Mouse (Mus musculus) hematopoietic stem cell, adult 5-6 weeks (primary cell): ENCODE data around the gene Defa21. TPM values are rescaled to one million over a fixed set of nuclear protein-coding genes. Genes with fewer than 3 reads are reported as not detected.
"Not testable (repeated sequence)": the region's sequence is repeated elsewhere in the genome, so short reads cannot be mapped to it uniquely, and the experiment has no call there.

Experiments
- ATAC-seq, 2 experiments: fragments of 125-278 bp in 1 of 2; replicated peaks in 1 of 2; 2 replicates each; pipeline ENCODE4 v1.8.0; 2016 to 2017; ENCODE audit warnings: inconsistent platforms in 2 of 2, mild to moderate bottlenecking in 2 of 2, moderate number of reproducible peaks in 2 of 2, low read depth in 1 of 2, moderate TSS enrichment in 1 of 2; ENCODE audit not compliant: low FRiP score in 2 of 2, poor library complexity in 2 of 2, severe bottlenecking in 2 of 2, insufficient read depth in 1 of 2, low TSS enrichment in 1 of 2
- total RNA-seq: library from RNA; stranded (forward); fragments of 172-1452, 232-1000 nt; gene quantifications from 2 replicates; pipeline ENCODE4 v1.2.3, GENCODE M21; 2017

Defa21 gene
- not detected in 2 replicates for total RNA-seq

DNA sequence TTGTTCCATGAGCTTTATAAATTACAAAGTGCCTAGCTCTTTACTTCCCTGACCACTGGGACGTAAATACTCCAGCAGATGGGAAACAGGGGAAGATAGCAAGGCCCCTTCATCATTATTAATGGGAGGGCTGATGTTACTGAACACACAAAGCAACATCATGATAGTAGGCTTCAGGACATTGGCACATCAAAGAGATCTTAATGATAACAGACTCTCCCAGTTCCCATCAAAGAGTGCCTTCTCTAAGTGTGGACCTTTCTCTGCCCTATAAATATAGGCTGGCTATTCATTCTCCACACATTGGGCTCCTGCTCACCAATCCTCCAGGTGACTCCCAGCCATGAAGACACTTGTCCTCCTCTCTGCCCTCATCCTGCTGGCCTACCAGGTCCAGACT, at the start of gene Defa21:
TSS of gene Defa21 (plus strand) at position 301 of the 400 bp plus-strand sequence.
- not testable (repeated sequence) for ATAC-seq

DNA sequence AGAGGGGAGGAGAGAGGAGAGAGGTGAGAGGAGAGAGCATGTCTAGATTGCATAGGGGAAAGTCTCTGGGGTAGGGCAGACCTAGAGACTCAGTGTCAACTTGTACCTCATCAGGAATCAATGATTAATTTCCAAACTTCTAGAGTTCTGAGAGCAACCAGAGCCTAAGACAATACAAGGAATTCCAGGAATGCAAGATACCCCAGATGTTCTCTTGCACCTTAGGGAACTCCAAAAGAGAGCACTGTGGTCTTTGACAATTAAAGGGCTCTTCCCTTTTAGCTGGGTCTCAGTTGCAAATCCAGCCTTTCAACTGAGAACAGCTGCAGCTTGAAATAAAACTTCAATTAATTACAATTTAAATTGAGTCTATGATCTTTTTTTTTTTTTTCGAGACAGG, 45.5 kb upstream of the Defa21 start:
- ATAC-seq, result no peak

DNA sequence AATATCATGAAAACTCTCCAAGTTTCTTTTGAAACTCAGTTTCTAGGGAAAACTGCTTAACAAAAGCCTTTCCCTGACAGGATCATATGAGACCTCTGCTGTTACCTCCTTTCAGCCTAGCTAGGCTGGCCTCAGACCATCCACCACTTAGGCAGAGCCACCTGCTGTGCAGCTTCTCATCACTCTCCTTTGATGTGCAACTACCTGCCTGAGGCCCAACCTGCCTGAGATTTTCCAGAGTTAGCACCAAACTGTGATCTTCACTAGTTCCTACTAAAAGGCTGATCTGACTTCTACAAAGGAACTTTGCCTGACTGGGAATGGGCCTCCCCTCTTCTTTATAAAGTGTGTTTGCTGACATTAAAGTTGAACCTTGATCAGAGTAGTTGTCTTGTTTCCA, 31.3 kb upstream of the Defa21 start:
- ATAC-seq, result not testable (repeated sequence)

DNA sequence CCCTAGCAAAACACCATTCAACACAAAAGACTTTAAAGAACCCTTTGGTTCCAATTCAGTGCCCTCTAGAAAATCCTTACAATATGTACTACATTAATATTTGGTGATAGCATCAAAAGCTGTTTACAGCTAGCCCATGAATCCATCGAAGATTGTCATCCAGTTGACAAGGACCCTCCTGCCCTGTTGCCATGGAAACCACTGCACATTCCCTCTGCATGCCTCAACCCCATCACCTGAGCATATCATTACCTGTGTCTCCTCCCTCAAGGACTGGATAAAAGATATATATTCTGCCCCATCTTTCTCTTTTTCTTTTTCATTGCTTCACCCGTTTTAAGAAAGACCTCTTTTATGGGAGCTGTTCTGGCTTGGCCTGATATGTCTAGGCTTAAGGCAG, 28.6 kb upstream of the Defa21 start:
- ATAC-seq, result no peak

DNA sequence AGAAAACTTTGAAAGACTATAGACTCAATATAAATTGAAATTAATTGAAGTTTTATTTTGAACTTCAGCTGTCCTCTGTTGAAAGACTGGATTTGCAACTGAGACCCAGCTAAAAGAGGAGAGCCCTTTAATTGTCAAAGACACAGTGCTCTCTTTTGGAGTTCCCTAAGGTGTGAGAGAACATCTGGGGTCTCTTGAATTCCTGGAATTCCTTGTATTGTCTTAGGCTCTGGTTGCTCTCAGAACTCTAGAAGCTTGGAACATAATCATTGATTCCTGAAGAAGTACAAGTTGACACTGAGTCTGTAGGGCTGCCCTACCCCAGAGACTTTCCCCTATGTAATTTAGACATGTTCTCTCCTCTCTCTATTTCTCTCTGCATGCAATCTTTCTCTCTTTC, 28.1 kb upstream of the Defa21 start:
- no peak for ATAC-seq

DNA sequence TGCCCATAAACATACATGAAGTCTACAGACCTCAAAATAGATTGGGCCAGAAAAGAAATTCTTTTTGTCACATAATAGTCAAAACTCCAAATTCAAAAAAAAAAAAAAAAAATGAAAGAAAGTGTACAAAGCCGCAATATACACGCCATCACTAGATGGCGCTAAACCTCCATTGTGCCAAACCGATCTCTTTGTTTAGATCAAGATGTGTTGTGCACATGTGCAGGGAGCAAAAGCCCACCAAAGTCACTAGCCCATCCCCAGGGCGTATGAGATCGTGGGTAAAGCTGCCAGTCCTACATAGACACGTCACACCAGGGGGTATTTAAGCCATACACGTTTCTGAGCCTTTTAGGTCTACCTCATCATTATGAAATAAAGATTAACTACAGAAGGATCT, 24.2 kb upstream of the Defa21 start:
- no peak for ATAC-seq

DNA sequence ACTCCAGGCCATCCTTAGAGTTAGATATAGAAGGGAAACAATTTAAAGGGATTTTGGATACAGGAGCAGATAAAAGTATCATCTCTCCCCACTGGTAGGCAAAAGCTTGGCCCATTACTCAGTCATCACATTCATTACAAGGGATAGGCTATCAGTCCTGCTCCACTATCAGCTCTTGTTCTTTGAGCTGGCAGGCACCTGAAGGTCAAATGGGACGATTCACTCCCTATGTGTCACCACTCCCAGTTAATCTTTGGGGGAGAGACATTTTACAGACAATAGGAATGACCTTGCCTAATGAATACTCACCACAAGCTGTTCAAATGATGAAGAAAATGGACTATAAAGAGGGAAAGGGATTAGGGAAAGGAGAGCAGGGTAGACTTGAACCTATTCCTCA, 18.5 kb upstream of the Defa21 start:
- ATAC-seq, result no peak

DNA sequence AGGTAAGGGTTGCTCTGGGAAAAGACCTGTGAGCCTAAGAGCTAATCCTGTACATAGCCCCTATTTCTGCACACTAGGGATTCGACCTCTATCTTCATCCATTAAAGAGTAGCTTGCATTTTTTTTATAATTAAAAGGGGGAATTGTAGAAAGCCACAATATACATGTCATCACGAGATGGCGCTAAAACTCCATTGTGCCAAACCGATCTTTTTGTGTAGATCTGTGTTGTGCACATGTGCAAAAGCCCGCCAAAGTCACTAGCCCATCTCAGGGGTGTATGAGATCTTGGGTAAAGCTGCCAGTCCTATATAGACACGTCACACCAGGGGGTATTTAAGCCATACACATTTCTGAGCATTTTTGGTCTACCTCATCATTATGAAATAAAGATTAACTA, 16.8 kb upstream of the Defa21 start:
- not testable (repeated sequence) for ATAC-seq

DNA sequence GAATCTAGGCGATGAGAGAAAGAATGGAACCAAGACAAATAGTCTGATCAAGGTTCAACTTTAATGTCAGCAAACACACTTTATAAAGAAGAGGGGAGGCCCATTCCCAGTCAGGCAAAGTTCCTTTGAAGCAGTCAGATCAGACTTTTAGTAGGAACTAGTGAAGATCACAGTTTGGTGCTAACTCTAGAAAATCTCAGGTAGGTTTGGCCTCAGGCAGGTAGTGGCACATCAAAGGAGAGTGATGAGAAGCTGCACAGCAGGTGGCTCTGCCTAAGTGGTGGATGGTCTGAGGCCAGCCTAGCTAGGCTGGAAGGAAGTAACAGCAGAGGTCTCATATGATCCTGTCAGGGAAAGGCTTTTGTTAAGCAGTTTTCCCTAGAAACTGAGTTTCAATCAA, 14.8 kb upstream of the Defa21 start:
- not testable (repeated sequence) for ATAC-seq

DNA sequence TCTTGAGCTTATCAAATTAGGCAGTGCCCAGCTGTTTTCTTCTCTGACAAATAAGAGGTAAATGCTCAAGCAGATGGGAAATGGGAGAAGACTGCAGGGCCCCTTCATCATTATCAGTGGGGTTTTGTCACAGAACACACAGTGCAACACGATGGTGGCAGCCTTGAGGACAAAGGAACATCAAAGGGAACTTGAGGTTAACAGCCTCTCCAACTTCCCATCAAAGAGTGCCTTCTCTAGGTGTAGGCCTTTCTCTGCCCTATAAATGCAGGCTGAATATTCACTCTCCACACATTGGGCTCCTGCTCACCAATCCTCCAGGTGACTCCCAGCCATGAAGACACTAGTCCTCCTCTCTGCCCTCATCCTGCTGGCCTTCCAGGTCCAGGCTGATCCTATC, 29.4 kb downstream of the Defa21 start, which contains the start of gene Defa23:
TSS of gene Defa23 (plus strand) at position 301 of the 400 bp plus-strand sequence.
- not testable (repeated sequence) for ATAC-seq

DNA sequence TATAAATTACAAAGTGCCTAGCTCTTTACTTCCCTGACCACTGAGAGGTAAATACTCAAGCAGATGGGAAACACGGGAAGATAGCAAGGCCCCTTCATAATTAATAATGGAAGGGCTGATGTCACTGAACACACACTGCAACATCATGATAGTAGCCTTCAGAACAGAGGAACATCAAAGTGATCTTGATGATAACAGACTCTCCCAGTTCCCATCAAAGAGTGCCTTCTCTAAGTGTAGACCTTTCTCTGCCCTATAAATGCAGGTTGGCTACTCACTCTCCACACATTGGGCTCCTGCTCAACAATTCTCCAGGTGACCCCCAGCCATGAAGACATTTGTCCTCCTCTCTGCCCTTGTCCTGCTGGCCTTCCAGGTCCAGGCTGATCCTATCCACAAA, 39.4 kb downstream of the Defa21 start, which contains the start of gene Defa35:
TSS of gene Defa35 (plus strand) at position 301 of the 400 bp plus-strand sequence.
- ATAC-seq, result not testable (repeated sequence)

Other genes with a start within 250 kb of the Defa21 start
- not detected in 2 replicates for gene Defb33, start 132.9 kb upstream of the Defa21 start, total RNA-seq
- not detected in 2 replicates for gene Gm15056, start 122.9 kb upstream of the Defa21 start, total RNA-seq
- not detected in 2 replicates for gene Gm6040, start 103.5 kb upstream of the Defa21 start, total RNA-seq
- gene AY761185, start 80.8 kb upstream of the Defa21 start, total RNA-seq, result not detected in 2 replicates
- not detected in 2 replicates for gene Defa23, start 29.5 kb downstream of the Defa21 start, total RNA-seq
- not detected in 2 replicates for gene Defa35, start 39.5 kb downstream of the Defa21 start, total RNA-seq
- not detected in 2 replicates for gene Defa25, start 58.9 kb downstream of the Defa21 start, total RNA-seq
- not detected in 2 replicates for gene Gm14851, start 70.5 kb downstream of the Defa21 start, total RNA-seq
- not detected in 2 replicates for gene Defa30, start 109.1 kb downstream of the Defa21 start, total RNA-seq
- not detected in 2 replicates for gene Defa22, start 136.7 kb downstream of the Defa21 start, total RNA-seq
- gene Defa31, start 166.1 kb downstream of the Defa21 start, total RNA-seq, result not detected in 2 replicates
- not detected in 2 replicates for gene Gm15293, start 176.0 kb downstream of the Defa21 start, total RNA-seq
- not detected in 2 replicates for gene Gm15292, start 224.2 kb downstream of the Defa21 start, total RNA-seq